Mouse (Mus musculus): ENCODE results near the gene Zmat5. TPM values are rescaled to one million over a fixed set of nuclear protein-coding genes. Genes with fewer than 3 reads are reported as not detected.

Gene Zmat5
- total RNA-seq, 1 experiment, result 32.3 TPM

DNA sequence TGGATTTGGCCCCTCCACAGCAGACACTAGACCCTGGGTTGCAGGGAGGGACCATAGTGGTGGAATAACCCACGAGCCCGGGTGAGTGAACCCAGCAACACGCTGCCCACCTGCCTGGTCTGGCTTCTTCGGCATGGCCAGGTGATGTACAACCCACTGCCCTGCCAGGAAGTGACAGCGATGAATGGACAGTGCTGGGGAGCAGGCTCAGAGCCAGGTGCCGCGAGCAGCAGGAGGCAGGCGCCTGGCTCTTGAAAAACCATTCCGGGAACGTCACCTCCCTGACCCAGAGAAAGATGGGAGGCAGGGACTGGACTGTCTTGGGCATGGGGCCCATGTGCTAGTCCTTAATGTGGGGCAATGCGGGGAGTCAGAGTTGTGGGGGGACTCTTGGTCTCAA is 50.4 kb downstream of the Zmat5 start:
- no peak overlapping the region for H3K9ac ChIP-seq (ENCODE audit: insufficient read depth, low read depth, low read length, poor library complexity, severe bottlenecking)
- no peaks in the 10 kb centered on the region for H3K36me3 ChIP-seq (ENCODE audit: control insufficient read depth, insufficient read depth, low read length, poor library complexity, severe bottlenecking)
- in situ Hi-C loops (cut with MboI; ENCODE audit: low sequenced_read_pairs in 2 of 2, unreplicated experiment in 2 of 2), result no loop called here
- H3K27ac ChIP-seq (ENCODE audit: insufficient read depth, low read depth, low read length, poor library complexity, severe bottlenecking), result no peak overlapping the region
- no peak for TF ChIP-seq ZC3H11A (IDR thresholded peaks at IDR 0.05; ENCODE audit: borderline replicate concordance, low read depth, low read length)
- TF ChIP-seq CHD2 (IDR thresholded peaks at IDR 0.05; ENCODE audit: low read depth, low read length), result no peak
- TF ChIP-seq MAFK (IDR thresholded peaks at IDR 0.05; ENCODE audit: insufficient read depth, low read depth, low read length), result no peak
- no peak for TF ChIP-seq ZNF384 (IDR thresholded peaks at IDR 0.05; ENCODE audit: low read depth, low read length)
- no peak for TF ChIP-seq HCFC1 (IDR thresholded peaks at IDR 0.05; ENCODE audit: borderline replicate concordance, insufficient read depth, low read length)
- no peaks in the 10 kb centered on the region for H3K9me3 ChIP-seq (ENCODE audit: control insufficient read depth, insufficient read depth, low read depth, low read length)
- no peak overlapping the region for H3K4me3 ChIP-seq (ENCODE audit: insufficient read depth in 1 of 2, low read depth in 1 of 2, low read length in 2 of 2, poor library complexity in 1 of 2, severe bottlenecking in 1 of 2)
- peaks cover 0 to 2% of the 10 kb centered on the region in 2 experiments; a peak in 2 of 4 replicates for H3K4me1 ChIP-seq (ENCODE audit: control insufficient read depth in 2 of 2, insufficient read depth in 2 of 2, low read length in 2 of 2, poor library complexity in 1 of 2)
- no peak for DNase-seq (ENCODE audit: low read depth, low spot score)

GRCm38 (mm10) chr11:4756460-4756859 is 52.0 kb downstream of the Zmat5 start:
- Histone ChIP-seq H3K36me3 (ENCODE audit: control insufficient read depth, insufficient read depth, low read length, poor library complexity, severe bottlenecking) (no peaks in the 10 kb centered on the region), H3K4me3 (ENCODE audit: insufficient read depth in 1 of 2, low read depth in 1 of 2, low read length in 2 of 2, poor library complexity in 1 of 2, severe bottlenecking in 1 of 2) (no peak overlapping the region), H3K9me3 (ENCODE audit: control insufficient read depth, insufficient read depth, low read depth, low read length) (no peaks in the 10 kb centered on the region), H3K27ac (ENCODE audit: insufficient read depth, low read depth, low read length, poor library complexity, severe bottlenecking) (no peak overlapping the region), H3K9ac (ENCODE audit: insufficient read depth, low read depth, low read length, poor library complexity, severe bottlenecking) (no peak overlapping the region), H3K4me1 (ENCODE audit: control insufficient read depth in 2 of 2, insufficient read depth in 2 of 2, low read length in 2 of 2, poor library complexity in 1 of 2) (peaks cover 2 to 5% of the 10 kb centered on the region in 2 experiments; a peak in 2 of 4 replicates)
- no peak for TF ChIP-seq ZC3H11A (IDR thresholded peaks at IDR 0.05; ENCODE audit: borderline replicate concordance, low read depth, low read length)
- no peak for TF ChIP-seq HCFC1 (IDR thresholded peaks at IDR 0.05; ENCODE audit: borderline replicate concordance, insufficient read depth, low read length)
- no peak for TF ChIP-seq CHD2 (IDR thresholded peaks at IDR 0.05; ENCODE audit: low read depth, low read length)
- no peak for TF ChIP-seq MAFK (IDR thresholded peaks at IDR 0.05; ENCODE audit: insufficient read depth, low read depth, low read length)
- TF ChIP-seq ZNF384 (IDR thresholded peaks at IDR 0.05; ENCODE audit: low read depth, low read length), result no peak
- in situ Hi-C loops (cut with MboI; ENCODE audit: low sequenced_read_pairs in 2 of 2, unreplicated experiment in 2 of 2), result no loop called here
- no peak for DNase-seq (ENCODE audit: low read depth, low spot score)

- in situ Hi-C loops (cut with MboI; ENCODE audit: low sequenced_read_pairs in 2 of 2, unreplicated experiment in 2 of 2), result no loop called here
- H3K9ac ChIP-seq (ENCODE audit: insufficient read depth, low read depth, low read length, poor library complexity, severe bottlenecking), result no peak overlapping the region
- H3K4me3 ChIP-seq (ENCODE audit: insufficient read depth in 1 of 2, low read depth in 1 of 2, low read length in 2 of 2, poor library complexity in 1 of 2, severe bottlenecking in 1 of 2), result no peak overlapping the region
- H3K4me1 ChIP-seq (ENCODE audit: control insufficient read depth in 2 of 2, insufficient read depth in 2 of 2, low read length in 2 of 2, poor library complexity in 1 of 2), result peaks cover 2 to 6% of the 10 kb centered on the region in 2 experiments; a peak in 2 of 4 replicates
- no peak for TF ChIP-seq HCFC1 (IDR thresholded peaks at IDR 0.05; ENCODE audit: borderline replicate concordance, insufficient read depth, low read length)
- TF ChIP-seq CHD2 (IDR thresholded peaks at IDR 0.05; ENCODE audit: low read depth, low read length), result no peak
- no peak for TF ChIP-seq MAFK (IDR thresholded peaks at IDR 0.05; ENCODE audit: insufficient read depth, low read depth, low read length)
- no peak for TF ChIP-seq ZNF384 (IDR thresholded peaks at IDR 0.05; ENCODE audit: low read depth, low read length)
- TF ChIP-seq ZC3H11A (IDR thresholded peaks at IDR 0.05; ENCODE audit: borderline replicate concordance, low read depth, low read length), result no peak
- H3K27ac ChIP-seq (ENCODE audit: insufficient read depth, low read depth, low read length, poor library complexity, severe bottlenecking), result no peak overlapping the region
- DNase-seq (ENCODE audit: low read depth, low spot score), result no peak
- no peaks in the 10 kb centered on the region for H3K9me3 ChIP-seq (ENCODE audit: control insufficient read depth, insufficient read depth, low read depth, low read length)
- no peaks in the 10 kb centered on the region for H3K36me3 ChIP-seq (ENCODE audit: control insufficient read depth, insufficient read depth, low read length, poor library complexity, severe bottlenecking)
Observed at GRCm38 (mm10) chr11:4756984-4757788, 52.7 kb downstream of the Zmat5 start.

GRCm38 (mm10) chr11:4757789-4758158 is 53.3 kb downstream of the Zmat5 start:
- TF ChIP-seq HCFC1 (IDR thresholded peaks at IDR 0.05; ENCODE audit: borderline replicate concordance, insufficient read depth, low read length) (no peak), ZC3H11A (IDR thresholded peaks at IDR 0.05; ENCODE audit: borderline replicate concordance, low read depth, low read length) (no peak), CHD2 (IDR thresholded peaks at IDR 0.05; ENCODE audit: low read depth, low read length) (no peak), ZNF384 (IDR thresholded peaks at IDR 0.05; ENCODE audit: low read depth, low read length) (no peak), MAFK (IDR thresholded peaks at IDR 0.05; ENCODE audit: insufficient read depth, low read depth, low read length) (no peak)
- no peaks in the 10 kb centered on the region for H3K9me3 ChIP-seq (ENCODE audit: control insufficient read depth, insufficient read depth, low read depth, low read length)
- in situ Hi-C loops (cut with MboI; ENCODE audit: low sequenced_read_pairs in 2 of 2, unreplicated experiment in 2 of 2), result no loop called here

More at GRCm38 (mm10) chr11:4757789-4758158, 53.3 kb downstream of the Zmat5 start:
- no peak for DNase-seq (ENCODE audit: low read depth, low spot score)
- H3K27ac ChIP-seq (ENCODE audit: insufficient read depth, low read depth, low read length, poor library complexity, severe bottlenecking), result no peak overlapping the region
- H3K4me1 ChIP-seq (ENCODE audit: control insufficient read depth in 2 of 2, insufficient read depth in 2 of 2, low read length in 2 of 2, poor library complexity in 1 of 2), result peaks cover 2 to 8% of the 10 kb centered on the region in 2 experiments; a peak in 2 of 4 replicates
- H3K9ac ChIP-seq (ENCODE audit: insufficient read depth, low read depth, low read length, poor library complexity, severe bottlenecking), result no peak overlapping the region
- no peak overlapping the region for H3K4me3 ChIP-seq (ENCODE audit: insufficient read depth in 1 of 2, low read depth in 1 of 2, low read length in 2 of 2, poor library complexity in 1 of 2, severe bottlenecking in 1 of 2)
- no peaks in the 10 kb centered on the region for H3K36me3 ChIP-seq (ENCODE audit: control insufficient read depth, insufficient read depth, low read length, poor library complexity, severe bottlenecking)
